Mouse (Mus musculus): ENCODE data around the gene Iqcf5. TPM values are rescaled to one million over a fixed set of nuclear protein-coding genes. Genes with fewer than 3 reads are reported as not detected.

The Iqcf5 gene
- not detected for polyA plus RNA-seq (2017; shearing (Covaris generic))

DNA sequence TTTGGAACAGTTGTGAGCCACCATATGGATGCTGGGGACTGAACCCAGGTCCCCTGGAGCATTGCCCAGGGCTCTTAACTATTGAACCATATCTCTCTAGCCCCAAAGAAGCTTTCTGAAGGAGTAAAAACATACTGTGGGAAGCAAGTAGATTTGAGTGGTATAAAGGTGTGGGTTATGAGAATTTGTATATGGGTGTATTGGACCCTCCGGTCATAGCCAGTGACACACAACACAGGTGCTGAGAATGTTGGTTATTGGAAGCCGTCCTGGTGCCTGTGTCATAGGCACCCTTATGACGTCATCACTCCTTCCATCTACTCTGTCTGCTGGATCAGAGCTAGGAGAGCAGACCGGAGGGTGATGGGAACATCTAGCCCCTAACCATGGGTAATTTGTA, at the start of gene Iqcf5:
Gene Iqcf5 (plus strand): TSS at position 301 of the 400 bp plus-strand sequence.
- ATAC-seq = no peak

DNA sequence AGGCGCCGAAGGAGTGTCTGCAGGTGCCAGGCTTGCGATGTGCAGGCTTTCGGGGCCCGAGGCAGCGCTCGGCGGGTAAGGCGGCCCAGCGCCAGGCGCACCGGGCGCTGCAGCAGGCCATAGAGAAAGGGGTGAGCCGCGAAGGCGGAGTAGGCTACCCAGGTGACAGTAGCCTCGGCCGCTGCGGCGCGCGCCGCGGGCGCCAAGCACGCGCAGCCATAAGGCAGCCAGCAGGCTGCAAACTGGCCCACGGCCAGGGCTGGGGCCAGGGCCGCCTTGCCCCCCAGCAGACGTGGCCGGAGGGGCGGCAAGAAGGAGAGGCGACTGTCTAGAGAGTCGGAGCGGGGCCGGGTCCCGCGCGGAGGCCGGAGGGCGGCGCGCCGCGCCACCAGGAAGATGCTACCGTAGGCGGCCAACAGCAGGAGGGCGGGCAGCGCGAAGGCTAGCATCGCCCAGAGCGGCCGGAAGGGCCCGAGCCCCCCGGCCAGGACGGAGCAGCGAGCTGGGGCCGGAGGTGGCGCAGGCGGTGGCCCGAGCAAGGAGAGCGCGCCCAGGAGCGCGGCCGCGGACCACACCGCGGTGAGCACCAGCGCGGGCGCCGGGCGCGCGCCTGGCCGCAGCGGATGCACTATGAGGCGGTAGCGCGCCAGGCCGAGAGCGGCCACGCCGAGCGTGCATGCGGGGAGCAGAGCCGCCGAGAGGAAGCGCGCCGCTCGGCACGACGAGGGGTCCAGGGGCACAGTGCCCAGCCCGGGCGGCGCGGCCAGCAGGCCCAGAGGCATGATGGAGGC, 49.4 kb upstream of the Iqcf5 start:
- ATAC-seq = peak; percentile 44

DNA sequence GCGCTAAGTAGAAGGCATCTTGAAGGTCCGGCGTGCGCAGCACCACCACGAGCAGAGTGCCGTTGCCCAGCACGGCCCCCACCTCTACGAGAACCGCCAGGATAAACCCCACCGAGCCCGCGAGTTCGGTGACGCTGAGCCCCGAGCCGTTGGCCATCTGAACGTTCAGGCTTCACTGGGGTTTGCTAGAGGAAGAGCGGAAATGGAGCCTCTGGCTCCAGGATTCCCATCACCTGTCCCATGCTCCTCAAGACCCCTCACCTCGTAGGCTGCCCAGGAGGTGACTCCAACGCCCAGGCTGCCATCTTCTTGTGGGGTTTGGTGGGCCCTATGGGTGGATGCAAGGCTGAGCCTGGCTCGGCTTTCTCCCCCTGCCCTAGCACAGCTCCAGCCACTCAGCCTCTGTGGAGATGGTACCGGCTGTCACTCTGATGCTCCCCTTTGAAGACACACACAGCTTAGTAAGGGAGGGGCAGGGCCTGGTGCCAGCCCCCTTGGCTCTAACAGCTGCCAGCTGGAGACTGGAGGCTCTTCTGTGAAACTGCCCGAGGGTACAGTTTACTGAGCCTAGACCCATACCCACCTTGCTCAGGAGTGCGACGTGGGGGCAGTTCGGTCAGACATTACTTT, 48.7 kb upstream of the Iqcf5 start, which contains the start of gene Gpr62:
Gene Gpr62 (minus strand): TSS at position 368 of the 630 bp plus-strand sequence.
- ATAC-seq = no peak

DNA sequence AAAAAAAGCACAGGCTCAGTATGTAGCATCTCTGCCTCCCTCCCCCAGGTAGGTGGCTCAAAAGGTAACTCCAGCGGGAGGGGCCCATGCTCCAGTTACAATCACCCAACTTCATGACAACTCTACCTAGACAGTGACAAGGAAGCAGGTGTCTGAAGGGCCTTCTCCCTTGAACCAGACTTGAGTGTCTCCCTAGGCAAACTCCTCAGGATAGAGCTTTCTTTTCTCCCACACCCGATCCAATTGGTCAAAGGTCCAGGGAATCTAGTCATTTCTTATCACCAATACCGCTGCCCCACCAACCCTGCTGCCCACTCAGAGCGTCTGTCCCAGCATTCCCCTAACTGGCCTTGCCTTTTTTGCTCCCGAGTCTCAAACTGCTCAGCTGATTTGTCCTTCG, 47.7 kb upstream of the Iqcf5 start:
- no peak for ATAC-seq

DNA sequence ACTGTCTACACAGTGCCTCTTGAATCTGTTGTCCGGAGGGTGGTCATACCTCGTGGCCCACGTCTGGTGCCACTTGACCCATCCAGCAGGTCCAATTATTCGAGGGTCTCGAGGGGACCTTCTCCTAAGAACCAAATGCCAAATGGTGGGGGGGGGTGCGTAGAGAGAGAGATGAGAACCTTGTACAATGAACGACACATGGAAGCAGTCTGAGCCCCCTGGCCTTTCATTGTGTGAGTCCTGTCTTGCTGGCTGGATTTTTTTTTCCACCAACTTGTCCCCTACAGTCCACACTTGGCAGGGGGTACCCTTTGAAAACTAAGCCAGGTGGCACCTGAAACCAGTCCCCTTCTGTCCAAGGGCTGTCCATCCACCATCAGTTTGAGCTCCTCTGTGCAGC, 46.6 kb upstream of the Iqcf5 start:
- ATAC-seq = no peak

DNA sequence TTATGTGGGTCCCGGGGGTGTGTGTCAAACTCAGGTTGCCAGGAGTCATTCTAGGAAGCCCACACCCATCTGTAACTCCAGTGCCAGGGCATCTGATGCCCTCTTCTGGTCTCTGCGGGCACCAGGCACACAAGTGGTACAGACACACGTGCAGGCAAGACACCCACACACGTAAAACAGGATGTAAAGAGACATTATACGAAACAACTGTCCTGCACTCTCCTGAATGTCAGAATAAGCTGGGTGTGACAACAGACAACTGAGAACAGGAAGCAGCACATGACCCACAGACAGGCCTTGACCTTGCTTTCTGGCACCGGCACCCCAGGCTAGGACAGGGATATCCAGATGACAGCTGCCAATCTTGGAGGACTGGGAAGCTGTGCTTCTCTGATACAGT, 45.1 kb upstream of the Iqcf5 start:
- ATAC-seq = peak; percentile 58

DNA sequence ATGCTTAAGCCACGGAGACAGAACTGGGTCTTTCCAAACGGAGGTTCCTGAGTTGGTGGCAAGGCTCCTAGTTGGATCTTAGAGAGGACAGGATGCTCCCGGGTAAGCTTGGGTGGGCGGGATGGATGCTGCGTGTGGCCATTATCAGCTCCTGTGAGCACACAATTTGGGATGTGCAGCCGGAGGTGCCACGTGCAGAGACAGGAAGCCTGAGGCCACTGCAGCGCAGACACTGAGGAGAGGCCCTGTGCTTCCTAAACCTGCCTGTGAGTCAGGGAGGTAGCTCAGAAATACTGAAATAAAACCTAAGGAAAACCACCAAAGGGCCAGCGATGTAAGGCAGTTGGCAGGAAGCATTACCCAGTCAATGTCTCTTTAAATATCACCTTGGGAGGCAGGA, 44.6 kb upstream of the Iqcf5 start:
- no peak for ATAC-seq

DNA sequence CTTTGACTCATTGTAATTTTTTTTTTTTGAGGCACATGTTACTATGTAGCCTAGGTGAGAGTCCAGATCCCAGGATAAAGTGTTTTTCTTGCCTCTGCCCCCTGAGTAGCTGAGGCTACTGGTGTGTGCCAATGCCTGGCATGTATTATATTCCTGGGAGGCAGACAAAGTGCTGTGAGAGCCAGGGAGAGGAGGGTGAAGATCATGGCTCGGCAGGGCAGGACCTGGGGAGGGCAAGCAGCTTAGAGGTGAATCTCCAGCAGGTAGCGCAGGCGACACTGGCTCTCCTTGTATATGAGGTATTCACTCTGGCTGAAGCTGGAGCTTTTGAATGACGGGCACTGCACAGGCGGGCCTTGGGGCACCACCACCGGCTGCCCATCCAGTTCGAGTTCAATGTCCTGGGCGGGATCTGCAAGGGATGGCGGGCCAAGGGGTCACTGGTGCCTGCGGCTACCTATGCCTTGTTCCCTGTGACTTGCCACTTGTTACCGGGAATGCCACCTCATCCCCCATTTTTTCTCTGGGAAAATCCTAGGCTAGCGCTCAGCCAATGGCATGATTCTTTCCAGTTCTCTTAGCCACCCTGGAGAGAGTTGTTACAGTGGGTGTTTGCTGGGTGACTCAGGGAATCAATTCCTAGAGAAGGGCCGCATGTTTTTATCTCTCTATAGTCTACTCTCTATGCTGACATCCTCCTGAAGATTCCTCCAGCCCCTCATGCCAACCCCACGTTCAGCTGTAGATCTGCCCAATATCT, 43.2 kb upstream of the Iqcf5 start:
- ATAC-seq = no peak

DNA sequence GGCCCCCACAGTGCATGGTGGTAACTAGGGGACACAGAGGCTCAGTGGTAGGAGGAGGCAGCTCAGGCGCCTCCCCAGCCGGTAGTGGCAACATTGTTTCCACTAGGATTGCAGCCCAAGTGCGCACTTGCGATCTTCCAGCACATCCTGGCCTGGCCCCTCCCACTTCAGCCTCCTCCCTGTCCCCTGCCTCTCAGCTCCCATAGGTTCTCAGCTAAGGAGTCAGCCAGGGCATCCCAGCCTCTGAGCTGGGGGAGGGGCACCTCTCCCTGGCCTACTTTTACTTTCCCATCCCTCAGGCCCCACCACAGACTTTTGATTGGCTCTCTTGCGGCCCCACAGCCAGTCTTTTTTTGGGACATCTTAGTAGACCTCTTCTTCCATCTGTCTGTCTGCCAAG, 42.5 kb upstream of the Iqcf5 start:
- ATAC-seq = no peak

DNA sequence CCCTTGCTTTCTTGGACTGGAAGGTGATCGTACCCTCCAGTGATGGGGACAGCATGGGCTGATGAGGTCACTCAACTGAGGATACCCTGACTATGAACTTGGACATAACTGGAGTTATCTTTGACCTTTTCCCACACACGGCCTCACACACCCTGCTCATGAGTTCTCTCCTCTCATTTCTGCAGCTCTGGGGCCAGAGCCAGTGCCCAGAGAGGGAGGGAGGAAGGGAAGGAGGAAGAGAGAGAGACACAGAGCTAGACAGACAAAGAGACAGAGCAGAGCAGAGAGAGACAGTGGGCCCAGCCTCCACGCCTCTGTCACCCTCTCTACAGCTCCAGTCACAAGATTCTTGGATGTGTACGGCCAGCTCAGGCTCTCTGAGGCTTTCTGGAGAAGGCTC, 42.1 kb upstream of the Iqcf5 start:
- ATAC-seq = no peak

DNA sequence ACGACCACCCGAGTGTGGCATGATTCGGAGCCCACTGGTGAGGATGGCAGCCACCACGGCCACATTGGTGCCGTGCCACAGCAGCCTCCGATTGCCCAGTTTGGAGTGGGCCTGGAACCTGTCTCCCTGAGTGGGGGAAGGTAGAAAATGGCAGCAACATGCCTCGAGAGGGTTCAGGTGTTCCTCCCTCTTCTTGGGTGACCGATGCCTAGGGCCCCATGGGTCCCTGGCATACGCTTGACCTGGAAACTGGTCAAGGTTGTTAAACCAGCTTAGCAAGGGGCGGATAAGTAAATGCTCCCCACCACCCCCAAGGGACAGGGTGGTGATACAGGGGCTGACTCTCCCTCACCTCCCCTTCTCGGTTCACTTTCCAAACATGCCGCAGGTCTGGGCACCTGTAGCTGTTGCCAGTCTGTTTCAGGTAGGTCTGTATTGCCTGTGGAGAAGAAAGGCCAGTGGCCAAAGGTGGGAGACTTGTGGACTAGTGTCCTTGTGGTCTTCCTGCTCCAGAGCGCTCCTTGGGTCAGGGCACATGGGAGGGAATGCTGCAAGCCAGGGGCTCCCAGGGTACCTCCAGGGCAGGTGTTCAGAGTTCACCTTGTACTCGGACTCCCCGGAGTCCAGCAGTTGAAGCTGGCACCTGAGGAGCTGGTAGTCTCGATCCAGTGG, 41.2 kb upstream of the Iqcf5 start:
- ATAC-seq = no peak

DNA sequence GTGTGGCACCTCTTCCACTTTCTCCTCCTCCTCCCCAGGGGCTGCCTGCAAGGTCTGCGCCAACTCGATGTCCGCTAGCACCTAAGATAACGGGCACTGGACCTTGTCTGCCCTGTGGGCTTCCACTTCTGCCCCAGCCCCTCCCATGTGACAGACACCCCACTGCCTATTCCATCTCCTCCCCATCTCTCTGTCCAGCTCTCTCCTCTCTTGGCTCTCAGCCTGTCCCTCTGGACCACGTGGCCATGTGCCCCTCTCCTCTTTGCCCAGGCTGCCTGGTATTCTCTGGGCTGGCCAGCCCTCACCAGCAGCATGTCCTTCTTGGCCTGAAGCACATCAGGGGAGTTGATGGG, 40.6 kb upstream of the Iqcf5 start:
- ATAC-seq = no peak

DNA sequence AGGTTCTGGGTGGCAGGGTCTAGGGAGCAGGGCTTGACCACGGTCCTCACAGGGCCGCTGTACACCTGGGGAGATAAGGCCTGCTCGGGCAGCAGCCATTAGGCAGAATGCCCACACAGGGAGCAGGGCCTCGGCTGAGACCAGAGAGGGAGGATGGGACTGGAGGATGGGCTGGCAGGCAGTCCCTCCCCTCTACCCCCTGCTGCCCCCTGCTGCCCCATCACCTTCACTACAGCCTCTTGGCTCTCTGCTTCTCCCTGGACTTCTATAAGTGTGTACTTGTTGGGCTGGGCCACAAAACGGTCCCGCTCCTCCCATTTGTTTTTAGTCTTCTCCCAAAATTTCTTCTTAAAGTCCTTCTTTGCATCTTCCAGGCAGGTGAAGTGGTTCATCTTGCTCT, 39.9 kb upstream of the Iqcf5 start:
- no peak for ATAC-seq

DNA sequence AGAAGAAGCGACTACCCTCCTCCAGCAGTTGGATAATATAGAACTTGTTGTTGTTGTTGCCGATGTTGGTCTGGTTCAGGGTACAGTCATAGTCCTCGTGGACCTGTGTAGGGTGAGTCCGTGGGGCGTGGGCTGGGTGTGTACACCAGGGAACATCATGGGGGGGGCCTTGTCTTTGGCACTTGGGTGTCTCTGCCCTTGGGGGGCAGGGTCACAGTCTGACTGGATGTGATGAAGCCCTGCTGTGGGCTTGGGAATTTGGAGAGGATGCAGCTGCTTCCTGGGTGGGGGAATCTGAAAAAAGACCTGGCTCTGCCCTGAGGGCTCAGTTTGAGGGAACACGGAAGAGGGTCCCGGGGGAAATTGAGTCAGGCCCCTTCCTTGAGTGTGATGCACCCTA, 39.3 kb upstream of the Iqcf5 start:
- no peak for ATAC-seq

DNA sequence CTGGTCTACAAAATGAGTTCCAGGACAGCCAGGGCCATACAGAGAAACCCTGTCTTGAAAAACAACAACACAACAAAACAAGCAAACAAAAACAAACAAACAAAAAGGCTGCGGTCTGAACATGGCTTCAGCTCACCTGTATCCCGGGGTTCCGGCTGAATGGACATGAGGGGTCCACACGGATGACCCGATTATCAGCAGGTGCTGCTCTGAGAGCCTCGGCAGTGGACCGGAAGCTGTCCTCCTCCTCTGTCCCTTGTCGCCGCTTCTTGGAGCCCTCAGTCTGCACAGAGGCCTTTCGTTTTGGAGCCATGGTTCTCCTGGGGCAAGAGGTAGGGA, 38.7 kb upstream of the Iqcf5 start, which contains the start of gene Rrp9:
Gene Rrp9 (plus strand): TSS at position 301 of the 339 bp plus-strand sequence.
- no peak for ATAC-seq

DNA sequence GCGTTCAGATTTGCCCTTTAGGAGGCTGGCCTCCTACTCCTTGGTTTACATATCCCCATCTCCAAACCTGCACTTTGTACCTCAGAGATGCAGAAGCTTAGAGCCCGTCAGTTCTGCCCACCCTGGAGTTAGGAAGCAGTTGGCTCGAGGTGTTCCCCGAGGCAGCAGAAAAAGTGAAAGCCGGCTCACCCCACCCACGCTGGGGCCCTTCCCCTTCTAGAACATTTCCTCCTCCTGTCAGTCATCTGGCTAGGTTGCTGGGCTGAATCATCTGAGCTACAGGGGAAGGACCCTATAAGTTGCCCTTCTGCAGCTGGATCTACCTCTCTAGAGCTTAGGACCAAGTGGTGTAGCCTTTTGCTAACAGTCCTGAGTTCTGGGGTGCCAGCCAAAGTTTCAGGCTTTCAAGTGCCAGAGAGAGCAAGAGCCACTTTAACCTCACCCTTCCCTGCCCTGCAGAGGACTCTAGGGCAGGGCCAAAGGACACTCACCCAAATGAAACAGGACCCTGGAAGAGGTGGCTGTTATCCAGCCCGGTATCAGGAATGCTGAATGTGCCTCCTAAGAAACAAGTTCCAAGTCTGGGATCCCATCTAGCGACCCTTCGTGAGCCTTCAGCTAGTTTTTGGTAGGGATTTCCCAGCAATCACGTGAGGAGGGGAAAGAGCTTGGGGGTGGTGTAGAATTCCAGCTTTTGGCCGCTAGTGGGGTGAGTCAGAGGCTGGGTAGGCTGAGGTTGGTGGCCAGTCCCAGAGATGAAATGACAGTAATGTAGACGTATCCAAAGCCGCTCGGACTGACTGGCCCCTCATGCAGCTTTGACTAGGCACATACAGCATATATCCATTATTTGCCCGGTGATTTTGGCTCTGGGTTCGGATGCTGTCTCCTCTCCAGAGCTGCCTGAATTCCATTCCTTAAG, 38.1 kb upstream of the Iqcf5 start:
- ATAC-seq = peak; percentile 21

DNA sequence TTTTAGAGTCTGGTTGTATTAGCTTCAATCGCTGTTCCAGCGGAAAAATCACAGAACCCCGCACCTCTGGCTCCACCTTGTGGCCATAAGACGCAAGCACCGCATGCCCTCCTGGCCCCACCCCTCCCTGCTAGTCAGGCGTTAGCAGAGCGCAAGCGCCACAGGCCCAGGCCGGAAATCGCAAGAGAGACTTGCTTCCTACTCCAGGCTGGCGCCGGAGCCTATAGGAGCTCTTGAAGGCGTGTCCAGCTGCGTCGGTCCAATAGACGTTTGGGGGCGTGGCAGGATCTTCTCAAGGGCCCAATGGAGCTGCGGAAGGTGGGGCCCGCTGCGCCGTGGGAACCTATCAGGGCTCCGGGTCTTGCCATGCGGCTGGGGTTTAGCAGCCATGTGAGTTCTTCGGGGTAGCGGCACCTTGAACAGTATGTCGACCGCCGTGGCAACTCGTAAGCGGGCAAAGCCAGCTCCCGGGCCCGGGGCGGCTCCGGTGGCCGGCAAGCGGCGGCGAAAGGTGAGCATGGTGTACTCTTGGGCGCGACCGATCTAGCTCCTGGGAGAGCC, 37.4 kb upstream of the Iqcf5 start, which contains the start of gene Parp3:
Gene Parp3 (minus strand): TSS at position 26 of the 561 bp plus-strand sequence.
- peak; percentile 96 for ATAC-seq

DNA sequence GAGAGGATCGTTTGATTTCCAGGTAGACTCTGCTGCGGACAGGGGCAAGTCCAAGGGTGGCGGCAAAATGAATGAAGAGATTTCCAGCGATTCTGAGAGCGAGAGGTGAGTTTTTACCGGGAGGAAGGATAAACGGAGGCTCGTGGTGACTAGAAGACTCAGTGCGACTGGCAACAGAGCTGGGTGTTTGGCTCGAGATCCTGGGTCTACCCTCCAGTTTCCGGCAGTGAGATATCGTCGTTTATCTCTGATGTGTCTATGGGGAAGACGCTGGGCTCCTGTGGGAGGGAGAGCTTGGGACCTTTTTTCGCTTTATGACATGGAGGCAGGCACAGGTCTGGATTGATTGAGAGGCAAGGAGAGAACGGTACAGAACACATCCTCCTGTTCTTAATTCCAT, 36.7 kb upstream of the Iqcf5 start:
- ATAC-seq = no peak

DNA sequence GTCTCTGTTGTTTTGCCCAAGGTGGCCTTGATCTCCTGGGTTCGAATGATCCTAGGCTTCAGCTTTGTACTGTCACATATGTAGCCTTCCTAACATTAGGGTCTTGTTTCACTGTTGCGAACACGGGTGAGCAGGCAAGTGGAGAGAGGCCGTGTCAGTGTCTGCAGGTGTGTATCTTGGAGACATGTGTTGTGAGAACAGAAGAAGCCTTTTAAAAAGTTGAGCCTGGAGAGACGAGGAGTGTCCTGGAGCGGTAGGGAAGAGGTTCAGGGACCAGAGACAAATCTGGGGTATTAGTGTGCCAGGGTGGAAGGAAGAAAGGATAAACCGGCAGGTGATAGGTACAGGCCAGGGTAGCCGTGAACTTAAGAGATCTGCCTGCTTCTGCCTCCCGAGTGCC, 36.3 kb upstream of the Iqcf5 start:
- ATAC-seq = no peak

DNA sequence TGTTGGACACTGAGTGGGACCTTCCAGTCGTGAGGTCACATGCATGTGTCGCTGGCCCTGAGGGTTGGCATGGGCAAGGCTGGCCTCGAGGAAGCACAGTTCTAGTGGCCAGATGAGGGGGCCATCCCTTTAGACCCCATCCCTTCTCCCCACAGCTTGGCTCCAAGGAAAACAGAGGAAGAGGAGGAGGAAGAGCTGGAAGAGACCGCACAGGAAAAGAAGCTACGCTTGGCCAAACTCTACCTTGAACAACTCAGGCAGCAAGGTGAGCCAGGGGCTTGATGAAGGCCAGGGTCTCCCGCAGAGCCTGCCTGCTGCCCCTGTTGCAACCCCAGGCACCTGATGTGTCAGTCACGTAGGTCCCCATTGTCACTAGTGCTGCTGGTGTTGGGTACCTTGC, 33.8 kb upstream of the Iqcf5 start:
- ATAC-seq = no peak

DNA sequence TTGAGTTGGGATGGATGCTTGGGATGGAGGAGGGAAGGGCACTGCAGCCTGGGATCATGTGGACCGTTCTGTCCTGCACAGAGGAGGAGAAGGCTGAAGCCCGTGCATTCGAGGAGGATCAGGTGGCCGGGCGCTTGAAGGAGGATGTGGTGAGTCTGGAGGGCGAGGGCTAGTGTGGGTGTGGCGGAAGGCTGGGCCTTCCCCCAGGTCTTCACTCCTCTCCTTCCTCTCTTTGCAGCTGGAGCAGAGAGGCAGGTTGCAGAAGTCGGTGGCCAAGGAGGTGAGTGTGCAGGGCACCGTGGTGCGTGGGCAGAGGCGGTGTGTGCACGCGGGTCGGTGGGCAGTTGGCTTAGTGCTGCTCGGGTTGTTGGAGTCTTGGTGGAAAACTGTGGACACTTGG, 33.3 kb upstream of the Iqcf5 start:
- ATAC-seq = no peak

DNA sequence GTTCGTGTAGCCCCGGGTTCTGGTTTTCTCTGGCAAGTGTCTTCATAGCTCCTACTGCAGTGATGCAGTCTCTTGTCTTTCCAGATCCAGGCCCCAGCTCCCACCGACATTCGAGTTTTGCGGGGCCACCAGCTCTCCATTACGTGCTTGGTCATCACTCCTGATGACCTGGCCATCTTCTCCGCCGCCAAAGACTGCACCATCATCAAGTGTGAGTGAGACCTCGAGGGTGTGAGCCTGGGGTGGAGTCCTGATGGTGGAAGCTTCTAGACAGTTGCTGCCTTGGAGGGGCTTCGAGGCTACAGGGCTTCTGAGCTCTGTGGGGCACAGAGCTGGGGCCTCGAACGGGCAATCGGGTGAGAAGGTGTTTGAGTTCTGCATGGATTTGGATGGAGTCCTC, 32.7 kb upstream of the Iqcf5 start:
- no peak for ATAC-seq
